Mouse (Mus musculus) C2C12 (cell line): ENCODE results near the gene Auts2. TPM values are rescaled to one million over a fixed set of nuclear protein-coding genes. Genes with fewer than 3 reads are reported as not detected.

Experiments used
- H3K27me3 ChIP-seq: one replicate; pipeline ENCODE4 v1.6.1; 2011; ENCODE audit not compliant: control insufficient read depth, insufficient read depth, insufficient read length
- H3K36me3 ChIP-seq: one replicate; pipeline ENCODE4 v1.6.1; 2011; ENCODE audit not compliant: control insufficient read depth, insufficient read depth
- H3K4me3 ChIP-seq: one replicate; pipeline ENCODE4 v1.5.1; 2011; ENCODE audit warnings: mild to moderate bottlenecking, control low read depth; ENCODE audit not compliant: poor library complexity, insufficient read depth, severe bottlenecking
- H3K79me2 ChIP-seq: one replicate; pipeline ENCODE4 v1.6.1; 2011; ENCODE audit not compliant: control insufficient read depth, insufficient read depth
- H3K79me3 ChIP-seq: one replicate; pipeline ENCODE4 v1.6.1; 2011; ENCODE audit warnings: low read depth, control low read depth
- H3ac ChIP-seq: one replicate; pipeline ENCODE3; 2011; ENCODE audit warnings: low read depth; ENCODE audit not compliant: control insufficient read depth, insufficient read length
- CEBPB ChIP-seq: IDR thresholded peaks from one replicate; pipeline ENCODE4 v1.6.1; 2011; ENCODE audit warnings: low read depth, mild to moderate bottlenecking, control low read depth, moderate library complexity
- CTCF ChIP-seq: IDR thresholded peaks from one replicate; pipeline ENCODE4 v1.5.1; 2011; ENCODE audit not compliant: control insufficient read depth, insufficient read depth, insufficient read length
- FOSL1 ChIP-seq: IDR thresholded peaks from one replicate; pipeline ENCODE4 v1.8.0; 2011; ENCODE audit warnings: mild to moderate bottlenecking, low read length; ENCODE audit not compliant: poor library complexity, insufficient read depth, severe bottlenecking
- MAX ChIP-seq: IDR thresholded peaks from one replicate; pipeline ENCODE4 v1.6.1; 2011; ENCODE audit warnings: mild to moderate bottlenecking, control low read depth
- MYOD1 ChIP-seq: IDR thresholded peaks from one replicate; pipeline ENCODE4 v1.6.1; 2011; ENCODE audit warnings: low read depth; ENCODE audit not compliant: control insufficient read depth, insufficient read length
- MYOG ChIP-seq: IDR thresholded peaks from one replicate; pipeline ENCODE4 v1.6.1; 2011; ENCODE audit not compliant: control insufficient read depth, insufficient read length; ENCODE audit errors: extremely low read depth
- USF1 ChIP-seq: IDR thresholded peaks from one replicate; pipeline ENCODE4 v1.6.1; 2011; ENCODE audit warnings: low read depth, mild to moderate bottlenecking, control low read depth, moderate library complexity
- polyA plus RNA-seq: library from polyadenylated mRNA; unstranded; fragments of >200 nt; fragmentation: generic; extraction: Trizol; gene quantifications from one replicate; pipeline ENCODE4 v1.2.1, GENCODE M21; 2012; ENCODE audit warnings: missing spikeins

Auts2 gene
- polyA plus RNA-seq, 1 experiment, result 8.4 TPM

DNA sequence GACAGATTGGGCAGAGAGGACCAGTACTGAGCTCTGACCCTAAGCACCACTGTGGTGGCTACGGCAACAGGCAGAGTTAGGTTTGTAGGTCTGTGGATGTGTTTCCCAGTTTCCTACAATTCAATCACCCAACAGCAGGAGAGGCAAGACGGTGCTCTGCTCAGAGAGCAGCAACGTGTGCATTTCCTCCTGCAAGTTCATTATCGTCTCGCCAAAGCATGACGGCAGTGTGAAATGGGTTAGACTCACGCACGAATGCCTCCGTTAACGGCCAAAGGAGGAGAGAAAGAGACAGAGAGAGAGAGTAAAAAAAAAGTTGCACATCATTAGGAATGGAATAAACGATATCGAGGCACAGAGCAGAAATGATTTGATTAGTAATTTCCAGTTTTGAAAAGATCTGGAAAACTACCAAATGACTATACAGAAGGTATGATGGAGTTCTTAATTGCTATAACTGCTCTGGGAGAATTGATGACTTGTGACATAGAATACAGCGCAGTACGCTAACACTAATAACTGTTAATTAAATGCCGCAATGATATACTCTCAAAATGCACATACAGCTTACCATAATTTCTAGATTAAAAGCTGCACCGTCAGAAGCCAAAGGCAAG is 968.6 kb downstream of the Auts2 start:
- Histone ChIP-seq H3K79me2 (no peaks in the 10 kb centered on the region), H3K36me3 (no peaks in the 10 kb centered on the region), H3ac (no peak overlapping the region), H3K27me3 (no peaks in the 10 kb centered on the region), H3K79me3 (no peaks in the 10 kb centered on the region), H3K4me3 (no peak overlapping the region)
- TF ChIP-seq CTCF (no peak), MYOG (no peak)

DNA sequence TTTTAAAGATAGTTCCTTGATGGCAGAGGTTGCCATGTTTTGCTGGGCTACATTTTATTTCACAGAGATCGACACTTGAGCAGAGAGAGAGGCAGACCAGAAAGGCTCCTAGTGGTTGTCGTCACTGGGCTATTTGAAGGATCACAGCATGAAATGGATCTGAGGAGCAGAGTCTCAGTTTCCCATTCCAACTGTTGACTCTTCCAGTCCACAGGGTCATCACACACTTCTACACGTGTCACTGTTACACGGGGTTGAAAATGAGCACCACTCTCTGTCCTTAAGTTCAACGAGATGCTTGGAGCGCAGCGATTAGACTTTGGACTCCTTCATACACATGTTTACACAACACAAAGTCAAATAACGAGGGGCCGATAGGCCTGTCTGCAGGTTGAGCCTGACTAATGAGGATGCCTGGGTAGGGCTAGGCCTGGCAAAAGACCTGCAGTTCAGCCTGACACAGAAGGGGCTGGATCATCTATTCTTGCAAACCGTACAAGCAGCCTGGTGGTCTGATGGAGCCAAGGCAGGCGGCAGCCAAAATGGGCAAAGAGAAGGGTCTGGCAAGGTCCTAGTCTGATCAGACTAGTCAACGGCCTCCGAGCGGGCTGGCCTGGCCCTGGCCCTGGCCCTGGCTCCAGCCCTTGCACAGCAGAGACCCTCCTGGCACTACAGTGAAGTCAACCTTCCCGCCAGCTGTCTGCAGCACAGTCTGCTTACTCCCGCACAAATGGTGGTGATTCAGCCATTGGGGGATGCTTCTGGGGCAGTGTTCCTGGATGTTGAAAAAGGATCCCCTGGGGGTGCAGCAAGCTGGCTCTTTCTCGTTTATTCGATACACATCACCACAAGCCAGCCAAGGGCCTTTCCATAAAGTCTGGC is 969.6 kb downstream of the Auts2 start:
- Histone ChIP-seq H3K36me3 (no peaks in the 10 kb centered on the region), H3K79me3 (no peaks in the 10 kb centered on the region), H3K4me3 (no peak overlapping the region), H3K27me3 (no peaks in the 10 kb centered on the region), H3K79me2 (no peaks in the 10 kb centered on the region), H3ac (no peak overlapping the region)
- TF ChIP-seq USF1 (no peak), FOSL1 (no peak), MAX (no peak), CEBPB (no peak), MYOD1 (no peak), MYOG (no peak), CTCF (no peak)

DNA sequence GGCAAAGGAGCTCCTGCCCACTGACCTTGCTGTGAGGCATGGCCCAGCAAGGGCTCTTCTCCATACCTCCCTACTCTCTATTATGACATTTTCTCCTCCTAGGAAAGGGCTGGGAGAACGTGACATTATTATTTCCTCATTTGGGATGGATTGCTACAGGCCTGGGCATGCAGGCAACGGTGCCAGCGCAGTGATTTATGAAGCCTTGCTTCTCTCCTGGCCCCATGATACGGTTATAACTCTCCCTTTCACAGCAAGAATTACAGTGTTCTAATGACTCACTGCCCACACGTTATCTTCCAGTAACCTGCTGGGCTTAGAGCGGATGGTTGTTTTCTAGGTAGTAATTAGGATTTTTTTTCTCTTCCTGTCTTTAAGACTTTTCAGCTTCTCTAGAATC is 977.1 kb downstream of the Auts2 start:
- H3K79me2 ChIP-seq, result no peaks in the 10 kb centered on the region
- TF ChIP-seq MYOD1 (no peak), MAX (no peak)
- H3ac ChIP-seq, result no peak overlapping the region
- no peaks in the 10 kb centered on the region for H3K36me3 ChIP-seq
- H3K79me3 ChIP-seq, result no peaks in the 10 kb centered on the region
- H3K27me3 ChIP-seq, result no peaks in the 10 kb centered on the region
- H3K4me3 ChIP-seq, result no peak overlapping the region

DNA sequence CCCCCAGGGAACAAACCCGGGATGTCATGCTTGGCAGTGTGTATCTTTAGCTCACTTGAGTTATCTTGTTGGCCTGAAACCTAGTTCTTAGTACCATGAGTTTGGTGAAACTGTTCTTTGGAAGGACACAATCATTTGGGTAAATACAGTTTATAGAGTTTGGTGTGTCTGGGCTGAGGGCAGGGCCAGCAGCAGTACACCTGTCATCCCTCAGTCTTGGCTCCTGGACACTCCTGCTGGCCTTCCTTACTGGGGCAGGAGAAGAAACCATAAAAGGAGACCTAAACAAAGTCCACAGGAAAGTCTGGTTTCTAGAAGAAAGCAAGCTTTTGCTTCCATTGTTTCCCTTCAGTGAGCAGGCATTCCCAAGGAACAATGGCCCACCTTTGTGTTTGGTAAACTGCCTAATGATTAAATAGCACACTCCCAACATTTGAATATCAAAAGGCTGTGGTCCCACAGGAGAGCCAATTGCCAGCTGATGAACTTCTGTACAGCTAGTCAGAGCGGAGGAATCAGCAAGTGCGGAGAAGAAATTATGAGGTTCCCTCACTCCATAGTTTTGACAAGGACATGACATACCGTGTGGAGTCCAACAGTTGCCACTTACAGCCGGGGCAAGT is 979.4 kb downstream of the Auts2 start:
- no peaks in the 10 kb centered on the region for H3K27me3 ChIP-seq
- no peak overlapping the region for H3K4me3 ChIP-seq
- no peaks in the 10 kb centered on the region for H3K79me3 ChIP-seq
- no peak overlapping the region for H3ac ChIP-seq
- H3K79me2 ChIP-seq, result no peaks in the 10 kb centered on the region
- TF ChIP-seq CEBPB, result no peak
- TF ChIP-seq CTCF, result no peak
- no peak for TF ChIP-seq MYOD1
- no peak for TF ChIP-seq USF1
- TF ChIP-seq FOSL1, result no peak
- TF ChIP-seq MYOG, result no peak
- no peak for TF ChIP-seq MAX
- H3K36me3 ChIP-seq, result no peaks in the 10 kb centered on the region

DNA sequence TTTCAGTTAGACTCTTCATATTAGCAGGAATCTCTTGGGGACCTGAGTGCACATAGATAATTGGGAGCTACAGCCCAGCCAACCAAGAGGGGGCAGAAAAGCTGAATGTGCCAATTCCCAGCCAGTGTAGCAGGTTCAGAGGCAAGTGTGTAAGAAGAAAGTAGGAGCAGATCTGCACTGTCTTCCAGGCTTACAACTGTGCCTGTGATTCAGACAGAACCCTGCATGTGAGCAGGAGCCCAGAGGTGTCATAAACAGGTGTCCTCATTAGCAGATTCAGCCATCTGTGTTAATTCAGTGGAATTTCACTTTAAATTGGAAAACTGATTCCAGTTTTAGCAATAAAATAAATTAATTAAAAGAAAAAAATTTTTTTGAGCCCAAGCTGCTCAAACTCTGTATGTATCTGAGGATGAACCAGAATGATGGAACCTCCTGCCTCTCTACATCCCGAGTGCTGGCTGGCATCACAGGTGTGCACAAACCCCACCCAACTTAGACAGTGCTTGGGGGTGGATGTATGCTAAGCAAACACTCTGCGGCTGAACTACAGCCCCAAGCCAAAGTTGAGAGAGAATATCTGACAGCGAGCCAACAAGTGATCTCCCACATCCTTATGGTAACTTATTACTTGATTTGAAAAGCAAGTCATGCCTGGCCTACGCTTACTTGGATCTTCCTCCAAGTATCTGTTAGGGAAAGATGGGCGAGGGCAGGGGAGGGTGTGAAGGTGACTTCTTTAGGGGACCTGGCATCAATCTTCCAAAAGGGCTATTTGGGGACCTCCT is 982.2 kb downstream of the Auts2 start:
- Histone ChIP-seq H3K27me3 (no peaks in the 10 kb centered on the region), H3K36me3 (no peaks in the 10 kb centered on the region), H3K79me2 (no peaks in the 10 kb centered on the region), H3ac (no peak overlapping the region), H3K4me3 (no peak overlapping the region), H3K79me3 (no peaks in the 10 kb centered on the region)
- TF ChIP-seq MYOD1 (no peak), MAX (no peak), CEBPB (no peak), USF1 (no peak), CTCF (no peak), FOSL1 (no peak), MYOG (no peak)
